Mouse (Mus musculus): ENCODE measurements at regions not wholly inside any gene's neighbourhood (a gene's known extent, or its start where the extent isn't known, plus 50 kb on each side); places are given as distances from the start of the nearest gene placed in this dataset.

GRCm38 (mm10) chr1:81755281-81755680 lies 477.6 kb upstream of the Gm9747 start:
- TF ChIP-seq CTCF (IDR thresholded peaks at IDR 0.05; ENCODE audit: insufficient read depth, low read length) (no peak), POLR2A (IDR thresholded peaks at IDR 0.05; ENCODE audit: borderline replicate concordance, extremely low read depth, low read depth, low read length) (no peak)
